Mouse (Mus musculus) heart, embryonic 13.5 days (tissue): ENCODE measurements at regions not wholly inside any gene's neighbourhood (a gene's known extent, or its start where the extent isn't known, plus 50 kb on each side); places are given as distances from the start of the nearest gene placed in this dataset.
A peak's percentile ranks its signal among the peaks of the same experiment; 100 is the strongest.

Experiments used
- ATAC-seq: fragments of 200-750 bp; cut with Nextera tagmentation; 2 replicates; pipeline ENCODE4 v1.8.0; 2017; ENCODE audit warnings: moderate TSS enrichment; ENCODE audit not compliant: insufficient number of reproducible peaks, low FRiP score, low TSS enrichment; ENCODE audit errors: extremely low read depth
- H3K27ac ChIP-seq: fragments of 300-500 bp; sonication (generic); replicated peaks from 2 replicates; pipeline ENCODE4 v1.5.1; 2015; ENCODE audit warnings: moderate library complexity, mild to moderate bottlenecking, inconsistent platforms
- H3K27me3 ChIP-seq: fragments of 300-500 bp; sonication (generic); replicated peaks from 2 replicates; pipeline ENCODE4 v1.6.1; 2015; ENCODE audit warnings: mild to moderate bottlenecking, inconsistent platforms
- H3K36me3 ChIP-seq: fragments of 300-500 bp; sonication (generic); 2 replicates; pipeline ENCODE4 v1.6.1; 2015; ENCODE audit warnings: mild to moderate bottlenecking, inconsistent platforms
- H3K4me1 ChIP-seq: fragments of 300-500 bp; sonication (generic); 2 replicates; pipeline ENCODE4 v1.6.1; 2015; ENCODE audit warnings: inconsistent platforms
- H3K4me2 ChIP-seq: fragments of 300-500 bp; sonication (generic); 2 replicates; pipeline ENCODE4 v1.6.1; 2015; ENCODE audit warnings: inconsistent platforms, mild to moderate bottlenecking, moderate library complexity
- H3K4me3 ChIP-seq: fragments of 300-500 bp; sonication (generic); 2 replicates; pipeline ENCODE4 v1.5.1; 2015; ENCODE audit warnings: moderate library complexity, mild to moderate bottlenecking, inconsistent platforms
- H3K9ac ChIP-seq: fragments of 300-500 bp; sonication (generic); 2 replicates; pipeline ENCODE4 v1.6.1; 2015; ENCODE audit warnings: inconsistent platforms, mild to moderate bottlenecking, moderate library complexity
- H3K9me3 ChIP-seq: fragments of 300-500 bp; sonication (generic); 2 replicates; pipeline ENCODE4 v1.6.1; 2016; ENCODE audit warnings: inconsistent platforms
- WGBS: fragments of 180-500 bp; shearing (Covaris S2); methylation state at CpG from one replicate; pipeline ENCODE4 v1.1.7; 2015; ENCODE audit warnings: mixed read lengths; 5-methylcytosine and 5-hydroxymethylcytosine counted together

DNA sequence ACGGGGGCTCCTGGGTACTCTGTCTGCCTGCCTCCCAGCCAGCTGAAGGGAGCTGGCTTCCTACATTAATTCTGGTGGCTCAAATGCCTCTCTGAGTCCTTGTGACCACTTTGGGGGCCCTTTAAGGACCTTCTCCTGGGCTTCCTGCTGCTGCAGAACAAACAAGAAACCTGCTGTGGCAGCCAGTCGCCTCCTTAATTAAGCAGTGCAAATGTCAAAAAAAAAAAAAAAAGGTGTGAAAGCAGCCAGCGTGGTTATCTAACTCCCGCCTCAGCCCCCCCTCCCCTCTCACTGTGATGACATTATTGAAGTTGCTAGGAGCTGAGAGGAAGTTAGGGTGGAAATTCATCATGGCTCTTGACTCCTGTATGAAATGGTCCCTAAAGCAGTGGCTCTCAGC, 189.3 kb downstream of the Vrk1 start:
- 6% methylated on average over 4 of the region's 4 CpGs for WGBS
- H3K4me3 ChIP-seq: no peak overlapping the region

DNA sequence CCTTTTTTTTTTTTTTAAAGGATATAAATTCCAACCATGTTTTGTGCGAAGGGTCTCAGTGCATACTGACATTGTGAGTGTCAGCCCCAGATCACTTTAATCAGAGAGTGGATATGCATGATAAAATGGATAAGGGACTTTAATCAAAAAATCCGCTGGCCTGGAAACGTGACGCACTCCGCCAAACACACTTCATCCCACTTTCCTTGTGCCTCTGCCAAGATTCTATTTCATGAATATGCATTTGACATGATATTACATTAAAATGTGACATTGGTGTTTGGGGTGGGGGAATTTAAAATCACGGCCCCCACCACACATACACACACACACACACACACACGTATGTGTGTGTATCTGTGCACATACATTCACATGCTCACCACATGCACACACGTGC, 193.5 kb downstream of the Vrk1 start:
- WGBS: 83% methylated on average over 8 of the region's 8 CpGs

More for the DNA sequence above, 189.3 kb downstream of the Vrk1 start:
- Histone ChIP-seq H3K27me3 (peaks cover 12% of the 10 kb centered on the region), H3K4me2 (no peak overlapping the region), H3K27ac (no peak overlapping the region), H3K36me3 (no peaks in the 10 kb centered on the region), H3K4me1 (peaks cover 8% of the 10 kb centered on the region), H3K9me3 (no peaks in the 10 kb centered on the region), H3K9ac (no peak overlapping the region)
- no peak for ATAC-seq

DNA sequence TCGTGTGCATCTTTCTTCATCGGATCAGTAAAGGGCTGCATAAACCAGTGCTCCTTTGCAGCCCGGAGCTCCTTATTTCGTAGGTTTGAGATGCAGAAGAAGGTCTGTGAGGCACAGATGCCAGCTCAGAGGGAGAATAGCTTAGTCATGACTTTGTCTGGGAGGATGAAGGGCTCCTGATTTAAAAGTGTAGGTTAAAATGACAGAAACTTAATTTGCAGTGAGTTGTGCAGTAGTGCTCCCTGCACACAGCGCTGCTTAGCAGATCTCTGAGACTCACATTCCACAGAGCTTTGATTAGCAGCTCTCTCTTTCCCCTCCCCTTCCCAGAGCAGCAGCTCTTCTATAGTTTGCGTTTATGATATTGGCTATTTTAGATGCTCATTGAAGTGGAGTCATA, 200.9 kb downstream of the Vrk1 start:
- WGBS: 68% methylated on average over 6 of the region's 6 CpGs
- no peaks in the 10 kb centered on the region; the same call in 1 of the 2 replicates for H3K27me3 ChIP-seq
- no peak overlapping the region for H3K4me3 ChIP-seq

More for the DNA sequence above, 193.5 kb downstream of the Vrk1 start:
- no peak overlapping the region for H3K4me3 ChIP-seq
- H3K27ac ChIP-seq: no peak overlapping the region
- no peak for ATAC-seq
- H3K27me3 ChIP-seq: 0 out of 2 replicates have a peak, but pooled peaks cover 3% of the 10 kb centered on the region
- H3K9ac ChIP-seq: no peak overlapping the region
- H3K9me3 ChIP-seq: no peaks in the 10 kb centered on the region
- no peaks in the 10 kb centered on the region for H3K36me3 ChIP-seq
- no peak overlapping the region for H3K4me2 ChIP-seq
- H3K4me1 ChIP-seq: peaks cover 8% of the 10 kb centered on the region

DNA sequence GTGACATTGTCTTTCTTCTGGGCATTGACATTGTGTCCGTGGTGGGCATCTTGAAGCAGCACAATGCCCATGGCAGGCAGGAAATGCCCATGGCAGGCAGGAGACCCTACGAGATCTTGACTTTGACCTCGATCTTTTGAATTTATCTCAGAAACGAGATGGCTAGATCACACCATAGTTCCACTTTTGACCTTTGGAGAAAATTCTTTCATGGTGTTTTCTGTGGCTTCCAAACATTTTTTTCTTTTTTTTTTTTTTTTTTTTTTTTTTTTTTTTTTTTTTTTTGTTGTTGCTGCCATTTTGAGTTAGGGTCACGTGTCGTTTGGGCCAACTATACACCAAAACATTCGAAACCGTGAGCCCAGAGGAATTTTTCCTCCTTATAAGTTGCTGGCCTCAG, 201.5 kb downstream of the Vrk1 start:
- 76% methylated on average over 8 of the region's 8 CpGs for WGBS
- Histone ChIP-seq H3K4me3 (no peak overlapping the region), H3K27me3 (no peaks in the 10 kb centered on the region; the same call in 1 of the 2 replicates), H3K9ac (no peak overlapping the region), H3K4me1 (no peaks in the 10 kb centered on the region), H3K36me3 (no peaks in the 10 kb centered on the region), H3K27ac (no peak overlapping the region), H3K9me3 (no peaks in the 10 kb centered on the region), H3K4me2 (no peak overlapping the region)
- ATAC-seq: no peak

More for the DNA sequence above, 200.9 kb downstream of the Vrk1 start:
- Histone ChIP-seq H3K4me1 (no peaks in the 10 kb centered on the region), H3K9me3 (no peaks in the 10 kb centered on the region), H3K36me3 (no peaks in the 10 kb centered on the region), H3K9ac (no peak overlapping the region), H3K4me2 (no peak overlapping the region), H3K27ac (no peak overlapping the region)
- ATAC-seq: no peak

DNA sequence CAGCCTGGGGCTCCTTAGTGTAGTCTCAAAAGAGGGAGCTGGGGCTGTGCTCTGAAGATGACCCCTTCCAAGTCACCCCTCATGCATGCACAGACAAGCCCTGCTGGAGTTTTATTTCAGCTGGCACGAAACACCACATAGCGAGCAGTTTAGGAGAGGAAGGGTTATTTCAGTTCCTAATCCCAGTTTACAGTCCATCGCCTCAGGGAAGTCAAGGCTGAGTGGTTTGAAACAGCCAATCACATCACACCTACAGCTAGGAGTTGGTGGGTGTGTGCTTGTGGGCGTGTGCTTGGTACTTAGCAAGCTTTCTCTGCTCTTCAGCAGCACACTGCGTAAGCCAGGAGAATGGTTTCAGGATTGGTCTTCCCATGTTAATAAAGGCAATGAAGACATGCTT, 202.4 kb downstream of the Vrk1 start:
- Histone ChIP-seq H3K27me3 (no peaks in the 10 kb centered on the region; the same call in 1 of the 2 replicates), H3K9ac (no peak overlapping the region), H3K36me3 (no peaks in the 10 kb centered on the region), H3K4me3 (no peak overlapping the region), H3K27ac (no peak overlapping the region), H3K4me1 (no peaks in the 10 kb centered on the region), H3K4me2 (no peak overlapping the region), H3K9me3 (no peaks in the 10 kb centered on the region)
- no peak for ATAC-seq
- WGBS: 65% methylated on average over 5 of the region's 5 CpGs

DNA sequence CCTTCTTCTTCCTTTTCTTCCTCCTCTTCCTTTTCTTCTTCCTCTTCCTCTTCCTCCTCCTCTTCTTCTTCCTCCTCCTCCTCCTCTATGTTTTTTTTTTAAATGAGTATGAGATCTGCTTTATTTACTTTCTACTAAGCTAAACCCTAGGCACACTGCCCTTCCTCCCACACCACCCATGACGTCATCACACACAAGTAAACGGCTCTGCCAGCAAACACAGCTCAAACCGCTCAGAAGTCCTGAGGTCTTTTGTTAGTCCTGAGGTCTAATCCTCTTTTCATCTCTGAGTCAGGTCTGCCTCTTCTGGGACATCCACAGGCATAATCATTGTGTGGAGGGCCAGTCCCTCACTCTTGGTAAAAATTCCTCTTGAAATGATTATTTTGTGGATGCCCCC, 210.0 kb downstream of the Vrk1 start:
- Histone ChIP-seq H3K9me3 (no peaks in the 10 kb centered on the region), H3K4me2 (no peak overlapping the region), H3K27ac (no peak overlapping the region), H3K9ac (no peak overlapping the region), H3K4me3 (no peak overlapping the region), H3K27me3 (peaks cover 5% of the 10 kb centered on the region; the same call in 1 of the 2 replicates), H3K4me1 (no peaks in the 10 kb centered on the region), H3K36me3 (no peaks in the 10 kb centered on the region)
- no peak for ATAC-seq
- 43% methylated on average over 3 of the region's 3 CpGs for WGBS

DNA sequence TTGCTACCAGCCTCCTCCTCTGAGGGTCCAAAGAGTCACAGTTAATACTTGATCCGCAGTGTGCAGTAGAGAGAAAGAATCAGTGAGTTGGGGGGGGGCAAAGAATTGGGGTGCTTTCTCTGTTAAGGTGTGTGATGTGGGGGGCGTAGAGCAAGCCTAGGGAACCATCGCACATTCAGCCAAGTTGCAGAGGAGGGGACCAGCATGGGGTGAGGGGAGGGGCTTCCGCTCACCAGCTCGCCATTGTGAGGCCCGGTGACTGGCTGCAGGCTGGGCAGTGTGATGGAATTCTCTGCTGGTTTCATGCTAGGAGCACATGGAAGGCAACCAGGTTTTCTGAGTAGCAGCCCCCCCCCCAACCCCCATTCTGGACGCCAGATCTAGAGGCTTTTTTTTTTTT, 216.2 kb downstream of the Vrk1 start:
- no peaks in the 10 kb centered on the region for H3K36me3 ChIP-seq
- no peaks in the 10 kb centered on the region for H3K9me3 ChIP-seq
- H3K4me1 ChIP-seq: peaks cover 8% of the 10 kb centered on the region; the same call in 1 of the 2 replicates
- WGBS: 40% methylated on average over 7 of the region's 7 CpGs
- ATAC-seq: no peak
- no peak overlapping the region for H3K9ac ChIP-seq
- H3K27ac ChIP-seq: no peak overlapping the region
- H3K4me2 ChIP-seq: no peak overlapping the region
- H3K4me3 ChIP-seq: no peak overlapping the region
- 0 out of 2 replicates have a peak, but pooled peaks cover 8% of the 10 kb centered on the region for H3K27me3 ChIP-seq

DNA sequence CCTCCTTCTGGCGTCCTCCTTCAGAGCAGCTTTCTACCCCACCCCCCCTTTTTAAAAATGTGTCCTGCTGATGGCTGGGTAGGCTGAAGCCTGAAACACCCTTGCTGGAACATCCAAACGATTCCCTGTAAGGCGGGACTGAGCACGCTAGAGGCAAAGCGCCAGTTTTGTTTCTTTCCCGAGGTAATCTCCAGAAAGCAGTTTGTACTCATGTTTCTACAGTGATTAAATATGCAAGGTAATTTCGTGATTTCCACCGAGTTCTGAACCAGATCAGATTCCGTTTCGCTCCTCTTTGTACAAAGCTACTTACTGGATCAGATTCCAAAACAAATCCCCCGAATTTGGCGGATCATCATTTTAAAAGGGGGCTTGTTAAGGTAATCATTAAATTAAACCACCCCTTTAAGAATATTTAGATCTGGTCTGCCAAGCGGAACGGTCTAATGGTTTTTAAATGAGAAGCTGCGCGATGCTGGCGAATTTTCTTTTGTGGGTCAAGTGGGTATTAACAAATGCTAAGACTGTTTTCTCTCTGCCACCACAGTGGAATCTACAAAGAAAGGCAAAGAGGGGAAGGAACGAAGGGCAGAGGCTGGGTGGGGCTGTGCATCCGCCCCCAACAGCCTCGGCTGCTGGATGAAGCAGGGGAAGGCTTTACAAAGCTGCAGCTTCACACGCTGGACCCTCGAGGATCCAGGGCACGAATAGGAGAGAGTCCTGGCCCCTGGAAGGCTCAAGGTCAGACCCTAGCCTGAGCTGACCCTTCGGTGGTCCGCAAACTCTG, 216.9 kb downstream of the Vrk1 start:
- Histone ChIP-seq H3K36me3 (no peaks in the 10 kb centered on the region), H3K4me2 (peak overlapping the region; percentile 55), H3K9ac (peak overlapping the region; percentile 58; the same call in 1 of the 2 replicates), H3K27ac (no peak overlapping the region), H3K4me3 (peak overlapping the region; percentile 20; the same call in 1 of the 2 replicates), H3K27me3 (0 out of 2 replicates have a peak, but pooled peaks cover 8% of the 10 kb centered on the region), H3K9me3 (no peaks in the 10 kb centered on the region), H3K4me1 (peaks cover 8% of the 10 kb centered on the region; the same call in 1 of the 2 replicates)
- WGBS: 32% methylated on average over 25 of the region's 25 CpGs
- no peak for ATAC-seq

DNA sequence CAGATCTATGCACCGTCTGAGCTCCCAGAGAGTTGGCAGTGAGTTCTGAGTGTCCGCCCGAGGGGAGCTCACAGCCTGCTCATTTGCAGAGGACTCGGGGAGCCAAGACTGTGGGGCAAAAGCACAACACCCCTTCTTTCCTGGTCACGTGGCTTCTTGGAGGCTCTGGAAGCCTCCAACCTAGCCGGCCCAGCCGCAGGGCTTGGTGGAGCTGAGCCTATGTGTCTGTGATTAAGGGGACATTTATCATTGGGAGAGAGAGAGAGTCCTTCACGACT, 217.5 kb downstream of the Vrk1 start:
- ATAC-seq: no peak
- no peak overlapping the region for H3K27ac ChIP-seq
- H3K27me3 ChIP-seq: 0 out of 2 replicates have a peak, but pooled peaks cover 8% of the 10 kb centered on the region
- no peak overlapping the region for H3K4me3 ChIP-seq
- H3K36me3 ChIP-seq: no peaks in the 10 kb centered on the region
- WGBS: 30% methylated on average over 8 of the region's 8 CpGs
- H3K9me3 ChIP-seq: no peaks in the 10 kb centered on the region
- H3K9ac ChIP-seq: no peak overlapping the region
- H3K4me1 ChIP-seq: peaks cover 8% of the 10 kb centered on the region; the same call in 1 of the 2 replicates
- peak overlapping the region; percentile 55 for H3K4me2 ChIP-seq

DNA sequence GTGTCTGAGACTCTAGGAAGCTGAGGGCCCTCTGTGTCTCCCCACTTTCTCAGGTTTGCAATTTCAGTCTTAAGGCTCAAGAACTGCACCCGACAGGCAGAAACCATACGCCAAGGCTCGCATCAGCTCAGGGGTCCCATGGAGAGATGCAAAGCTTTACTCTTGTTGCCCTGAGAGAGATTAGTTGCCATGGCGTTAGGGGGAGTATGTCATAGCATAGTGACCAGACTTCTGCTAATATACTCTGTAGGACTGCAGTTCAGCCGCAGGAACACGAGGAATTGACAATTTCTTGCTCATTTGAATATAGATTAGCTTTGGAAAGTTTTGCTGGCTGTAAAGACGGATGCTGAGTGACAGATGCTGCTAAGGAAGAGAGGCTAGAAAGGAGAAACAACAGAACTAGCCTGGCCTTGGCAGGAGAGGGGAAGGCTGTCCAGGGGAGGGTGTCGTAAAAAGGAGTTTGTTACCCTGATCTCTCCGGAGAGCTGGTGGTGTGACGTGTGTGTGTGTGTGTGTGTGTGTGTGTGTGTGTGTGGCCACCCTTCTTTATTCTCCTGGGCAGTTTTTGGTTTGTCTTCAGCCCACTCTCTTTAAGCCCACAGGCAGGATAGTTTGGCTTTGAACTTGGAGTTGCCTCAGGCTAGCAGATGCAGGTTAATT, 235.3 kb downstream of the Vrk1 start:
- Histone ChIP-seq H3K4me1 (no peaks in the 10 kb centered on the region), H3K36me3 (no peaks in the 10 kb centered on the region), H3K9ac (no peak overlapping the region), H3K4me3 (no peak overlapping the region), H3K27ac (no peak overlapping the region), H3K9me3 (no peaks in the 10 kb centered on the region), H3K4me2 (no peak overlapping the region), H3K27me3 (peaks cover 6% of the 10 kb centered on the region; the same call in 1 of the 2 replicates)
- no peak for ATAC-seq
- WGBS: 70% methylated on average over 10 of the region's 10 CpGs

DNA sequence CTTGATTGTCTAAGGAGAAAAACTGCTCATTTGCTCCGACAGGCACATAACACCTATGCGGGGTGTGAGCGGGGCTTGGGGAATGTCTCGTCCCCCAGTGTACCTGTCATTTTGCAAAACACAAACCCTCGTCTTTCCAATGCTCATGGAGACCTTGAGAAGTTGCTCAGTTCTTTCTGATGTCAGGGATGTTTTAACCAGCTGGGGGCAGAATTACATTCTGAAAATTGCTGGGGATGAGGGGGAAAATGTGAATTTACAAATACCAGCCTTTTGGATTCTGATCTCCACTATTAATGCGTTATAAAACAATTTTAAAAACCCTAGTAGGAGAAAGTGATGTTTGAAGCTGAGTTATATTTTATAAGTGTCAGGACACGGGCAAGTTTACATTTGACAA, 263.6 kb downstream of the Vrk1 start:
- Histone ChIP-seq H3K9ac (no peak overlapping the region), H3K27ac (no peak overlapping the region), H3K4me3 (no peak overlapping the region), H3K4me2 (no peak overlapping the region), H3K4me1 (no peaks in the 10 kb centered on the region), H3K36me3 (no peaks in the 10 kb centered on the region), H3K9me3 (no peaks in the 10 kb centered on the region), H3K27me3 (no peaks in the 10 kb centered on the region)
- ATAC-seq: no peak
- 76% methylated on average over 7 of the region's 7 CpGs for WGBS
